Mouse (Mus musculus): ENCODE data around the gene Gm26620.

Gene Gm26620

GRCm38 (mm10) chr1:170912891-170913615, 28.2 kb downstream of the Gm26620 start, which contains the start of gene Fcrlb:
TSS of gene Fcrlb (minus strand) at chr1:170912941.
- DNase-seq (ENCODE audit: low spot score), result no peak

GRCm38 (mm10) chr1:170915657-170916056, 30.8 kb downstream of the Gm26620 start:
- no peak for DNase-seq (ENCODE audit: low spot score)

GRCm38 (mm10) chr1:170919308-170919707, 34.4 kb downstream of the Gm26620 start:
- no peak for DNase-seq (ENCODE audit: low spot score)

GRCm38 (mm10) chr1:170924485-170924884, 39.6 kb downstream of the Gm26620 start:
- DNase-seq (ENCODE audit: low spot score), result no peak

- no peak for DNase-seq (ENCODE audit: low spot score)
Observed at GRCm38 (mm10) chr1:170926941-170927340, 42.1 kb downstream of the Gm26620 start.

- no peak for DNase-seq (ENCODE audit: low spot score)
Observed at GRCm38 (mm10) chr1:170927378-170927777, 42.5 kb downstream of the Gm26620 start, which contains the start of gene Fcrla. TSS of gene Fcrla (minus strand) at chr1:170927583.

- DNase-seq (ENCODE audit: low spot score), result no peak
Observed at GRCm38 (mm10) chr1:170928467-170928866, 43.6 kb downstream of the Gm26620 start.

GRCm38 (mm10) chr1:170929245-170929644, 44.4 kb downstream of the Gm26620 start:
- DNase-seq (ENCODE audit: low spot score), result no peak

- no peak for DNase-seq (ENCODE audit: low spot score)
Observed at GRCm38 (mm10) chr1:170932043-170932442, 47.2 kb downstream of the Gm26620 start.

- no peak for DNase-seq (ENCODE audit: low spot score)
Observed at GRCm38 (mm10) chr1:170933386-170933920, 48.6 kb downstream of the Gm26620 start.

GRCm38 (mm10) chr1:170933940-170934339, 49.1 kb downstream of the Gm26620 start:
- no peak for DNase-seq (ENCODE audit: low spot score)

- DNase-seq (ENCODE audit: low spot score), result no peak
Observed at GRCm38 (mm10) chr1:170934383-170934782, 49.5 kb downstream of the Gm26620 start.

Data from layer of hippocampus, adult 9-10 months (tissue).